Mouse (Mus musculus) G1E (cell line): ENCODE results near the gene Rcsd1.

ENCODE experiments used
- CTCF ChIP-seq: IDR thresholded peaks from 2 replicates; pipeline ENCODE4 v1.5.1; 2012; ENCODE audit warnings: low read depth, low read length, inconsistent platforms, mixed read lengths
- TAL1 ChIP-seq: conservative IDR thresholded peaks from 2 replicates; pipeline ENCODE4 v1.6.1; 2012; ENCODE audit warnings: low read depth, low read length, inconsistent platforms, mixed read lengths

DNA sequence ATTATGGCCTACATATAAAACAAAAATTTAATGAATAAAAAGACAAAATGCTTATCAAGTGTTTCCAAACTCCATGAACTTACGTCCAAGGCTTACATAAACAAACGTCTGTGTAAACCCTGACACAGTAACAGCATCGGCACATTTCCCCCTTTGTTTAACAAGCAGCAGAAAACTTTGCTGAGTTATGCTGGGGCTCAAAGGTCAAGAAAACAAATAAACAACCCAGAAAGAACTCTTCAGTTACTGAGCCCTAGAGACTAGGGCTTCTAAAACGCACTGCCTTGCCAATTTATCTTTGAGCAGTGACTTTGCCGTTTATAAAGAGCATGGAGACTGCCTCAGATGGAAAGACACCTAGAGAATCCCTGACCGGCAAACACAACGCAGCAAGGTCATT, 92.9 kb downstream of the Rcsd1 start:
- TF ChIP-seq CTCF (no peak), TAL1 (no peak)
